8 mouse cellular contexts compared by ENCODE assay signal in genomic region chr11:69606491-69606795, GRCm38 (mm10). TPM values are rescaled to one million over a fixed set of nuclear protein-coding genes. Genes with fewer than 3 reads are reported as not detected.
DNase-seq lines count a peak whose midpoint lies in the region; ATAC-seq and TF ChIP-seq lines count a peak whose summit lies in the region.

No protein-coding gene starts in this region.

- H3K4me3 ChIP-seq in heart, embryonic 10.5 days = peak overlapping the region; percentile 79
- H3K4me3 ChIP-seq in E14TG2a.4 (replicated peaks; ENCODE audit: low read length) = peak overlapping the region; percentile 52
- peak overlapping the region; percentile 80 for H3K4me3 ChIP-seq in forebrain, embryonic 16.5 days (replicated peaks; ENCODE audit: low read length)
- H3K4me3 ChIP-seq in liver, embryonic 16.5 days (ENCODE audit: low read depth, low read length) = peak overlapping the region; percentile 76

- TF ChIP-seq CTCF in E14TG2a.4 (conservative IDR thresholded peaks at IDR 0.05; ENCODE audit: low read length) = no peak

- peak overlapping the region; percentile 80 for H3K27ac ChIP-seq in heart, embryonic 10.5 days
- peak overlapping the region; percentile 28; the same call in 1 of the 2 replicates for H3K27ac ChIP-seq in forebrain, embryonic 16.5 days (ENCODE audit: low read length)
- H3K27ac ChIP-seq in liver, embryonic 16.5 days (ENCODE audit: low read length) = peak overlapping the region; percentile 80

- H3K27me3 ChIP-seq in heart, embryonic 10.5 days (ENCODE audit: insufficient read depth, poor library complexity, severe bottlenecking) = 0 out of 2 replicates have a peak, but pooled peaks cover 4% of the 10 kb centered on the region
- peaks cover 41% of the 10 kb centered on the region for H3K27me3 ChIP-seq in E14TG2a.4 (ENCODE audit: insufficient read depth, low read length)
- no peaks in the 10 kb centered on the region for H3K27me3 ChIP-seq in forebrain, embryonic 16.5 days (replicated peaks; ENCODE audit: control insufficient read depth, insufficient read depth, low read length)
- peaks cover 2% of the 10 kb centered on the region; the same call in 1 of the 2 replicates for H3K27me3 ChIP-seq in liver, embryonic 16.5 days (ENCODE audit: control insufficient read depth, insufficient read depth, low read depth, low read length)

- DNase-seq in heart, embryonic 10.5 days (ENCODE audit: low spot score) = no peak
- no peak for DNase-seq in heart, adult 8-10 months (ENCODE audit: low spot score)
- DNase-seq in yolk sac, embryonic 10.5 days (ENCODE audit: low spot score) = no peak
- DNase-seq in ovary, postnatal 36 days (ENCODE audit: low spot score) = no peak
- DNase-seq in left cerebral cortex, adult 8-10 months (ENCODE audit: low spot score in 2 of 2) = no peak

- H3K4me2 ChIP-seq in forebrain, embryonic 16.5 days (ENCODE audit: low read length) = peak overlapping the region; percentile 99
- H3K4me2 ChIP-seq in liver, embryonic 16.5 days (ENCODE audit: low read depth, low read length) = peak overlapping the region; percentile 100

- 0 out of 2 replicates have a peak overlapping the region, but pooled peaks have one; percentile 22 for H3K9ac ChIP-seq in forebrain, embryonic 16.5 days (replicated peaks; ENCODE audit: low read depth, low read length)
- peak overlapping the region; percentile 85 for H3K9ac ChIP-seq in liver, embryonic 16.5 days (ENCODE audit: low read depth, low read length)

- no peaks in the 10 kb centered on the region for H3K9me3 ChIP-seq in heart, embryonic 10.5 days
- H3K9me3 ChIP-seq in E14TG2a.4 (ENCODE audit: low read length) = no peaks in the 10 kb centered on the region
- no peaks in the 10 kb centered on the region for H3K9me3 ChIP-seq in forebrain, embryonic 16.5 days (ENCODE audit: control insufficient read depth, low read length)
- no peaks in the 10 kb centered on the region for H3K9me3 ChIP-seq in liver, embryonic 16.5 days (replicated peaks; ENCODE audit: control insufficient read depth, low read length)

- H3K4me1 ChIP-seq in heart, embryonic 10.5 days = peaks cover 53% of the 10 kb centered on the region
- peaks cover 63% of the 10 kb centered on the region for H3K4me1 ChIP-seq in E14TG2a.4 (replicated peaks; ENCODE audit: low read depth, low read length)
- peaks cover 17% of the 10 kb centered on the region for H3K4me1 ChIP-seq in forebrain, embryonic 16.5 days (replicated peaks; ENCODE audit: control insufficient read depth, insufficient read depth, low read length)
- H3K4me1 ChIP-seq in liver, embryonic 16.5 days (ENCODE audit: control insufficient read depth, low read depth, low read length) = peaks cover 60% of the 10 kb centered on the region

- H3K36me3 ChIP-seq in heart, embryonic 10.5 days = 0 out of 2 replicates have a peak, but pooled peaks cover 3% of the 10 kb centered on the region
- 0 out of 2 replicates have a peak, but pooled peaks cover 4% of the 10 kb centered on the region for H3K36me3 ChIP-seq in E14TG2a.4 (ENCODE audit: insufficient read depth, low read length)
- H3K36me3 ChIP-seq in forebrain, embryonic 16.5 days (ENCODE audit: control insufficient read depth, insufficient read depth) = peaks cover 3% of the 10 kb centered on the region; the same call in 1 of the 2 replicates
- no peaks in the 10 kb centered on the region for H3K36me3 ChIP-seq in liver, embryonic 16.5 days (ENCODE audit: control insufficient read depth, insufficient read depth)

- 62% methylated on average over 2 of the region's 2 CpGs for WGBS in heart, embryonic 10.5 days
- 59% methylated on average over 2 of the region's 2 CpGs for WGBS in forebrain, embryonic 16.5 days
- WGBS in liver, embryonic 16.5 days (ENCODE audit: insufficient replicate concordance) = 50% methylated on average over 2 of the region's 2 CpGs

- ATAC-seq in forebrain, embryonic 16.5 days = no peak
- ATAC-seq in liver, embryonic 16.5 days (ENCODE audit: low read depth) = no peak

RNA-seq across cellular contexts. Expression of gene Atp1b2, which starts 0.7 kb away (rescaled TPM):
- 15.6 and 24.1 TPM in 2 replicates for polyA plus RNA-seq in heart, embryonic 10.5 days (2016; fragmentation: Nextera tagmentation; extraction: Ambion mirVana)
- 10 to 100 TPM; 12.4 to 16.3 (median 13.1) TPM for total RNA-seq in heart, adult 8-10 months (2022)
- 30.2 and 33.8 TPM in 2 replicates for polyA plus RNA-seq in forebrain, embryonic 16.5 days (2015; fragmentation: Nextera tagmentation; extraction: Ambion mirVana)
- 11.2 and 12.6 TPM in 2 replicates for polyA plus RNA-seq in liver, embryonic 16.5 days (2015; fragmentation: Nextera tagmentation; extraction: Ambion mirVana)
- total RNA-seq in left cerebral cortex, adult 8-10 months (2022) = 100 to 1,000 TPM; 400 to 455 (median 419) TPM

RNA-seq across cellular contexts. Expression of gene Shbg, which starts 11.3 kb away (rescaled TPM):
- 0.25 and 7.5 TPM in 2 replicates for polyA plus RNA-seq in heart, embryonic 10.5 days (2016; fragmentation: Nextera tagmentation; extraction: Ambion mirVana)
- total RNA-seq in heart, adult 8-10 months (2022) = not detected
- polyA plus RNA-seq in forebrain, embryonic 16.5 days (2015; fragmentation: Nextera tagmentation; extraction: Ambion mirVana) = not detected in 2 replicates
- polyA plus RNA-seq in liver, embryonic 16.5 days (2015; fragmentation: Nextera tagmentation; extraction: Ambion mirVana) = 26.2 and 27.9 TPM in 2 replicates
- 1 to 10 TPM in 1 of 4 experiments, not detected in 3; 1.0 TPM for total RNA-seq in left cerebral cortex, adult 8-10 months (2022)

RNA-seq across cellular contexts. Expression of gene Sat2, which starts 15.4 kb away (rescaled TPM):
- 18.8 and 21.8 TPM in 2 replicates for polyA plus RNA-seq in heart, embryonic 10.5 days (2016; fragmentation: Nextera tagmentation; extraction: Ambion mirVana)
- total RNA-seq in heart, adult 8-10 months (2022) = 1 to 10 TPM; 2.6 to 5.3 (median 3.3) TPM
- 17.3 and 23.8 TPM in 2 replicates for polyA plus RNA-seq in forebrain, embryonic 16.5 days (2015; fragmentation: Nextera tagmentation; extraction: Ambion mirVana)
- 10.4 and 11.5 TPM in 2 replicates for polyA plus RNA-seq in liver, embryonic 16.5 days (2015; fragmentation: Nextera tagmentation; extraction: Ambion mirVana)
- total RNA-seq in left cerebral cortex, adult 8-10 months (2022) = 10 to 100 TPM in 3 of 4 experiments, 1 to 10 TPM in 1; 7.9 to 11.6 (median 10.5) TPM

RNA-seq across cellular contexts. Expression of gene Trp53, which starts 26.3 kb away (rescaled TPM):
- 104 and 161 TPM in 2 replicates for polyA plus RNA-seq in heart, embryonic 10.5 days (2016; fragmentation: Nextera tagmentation; extraction: Ambion mirVana)
- 10 to 100 TPM; 12.8 to 16.3 (median 14.1) TPM for total RNA-seq in heart, adult 8-10 months (2022)
- polyA plus RNA-seq in forebrain, embryonic 16.5 days (2015; fragmentation: Nextera tagmentation; extraction: Ambion mirVana) = 103 and 109 TPM in 2 replicates
- 55.5 and 55.8 TPM in 2 replicates for polyA plus RNA-seq in liver, embryonic 16.5 days (2015; fragmentation: Nextera tagmentation; extraction: Ambion mirVana)
- 10 to 100 TPM; 26.6 to 32.6 (median 28.2) TPM for total RNA-seq in left cerebral cortex, adult 8-10 months (2022)

RNA-seq across cellular contexts. Expression of gene Fxr2, which starts 26.3 kb away (rescaled TPM):
- polyA plus RNA-seq in heart, embryonic 10.5 days (2016; fragmentation: Nextera tagmentation; extraction: Ambion mirVana) = 31.5 and 44.7 TPM in 2 replicates
- 100 to 1,000 TPM in 1 of 4 experiments, 10 to 100 TPM in 3; 92.4 to 109 (median 94.5) TPM for total RNA-seq in heart, adult 8-10 months (2022)
- polyA plus RNA-seq in forebrain, embryonic 16.5 days (2015; fragmentation: Nextera tagmentation; extraction: Ambion mirVana) = 37.1 and 47.7 TPM in 2 replicates
- polyA plus RNA-seq in liver, embryonic 16.5 days (2015; fragmentation: Nextera tagmentation; extraction: Ambion mirVana) = 7.0 and 8.1 TPM in 2 replicates
- 100 to 1,000 TPM; 132 to 147 (median 140) TPM for total RNA-seq in left cerebral cortex, adult 8-10 months (2022)

Comparison
In these comparisons a context has a peak if more than half of its experiments do, and no peak if none do; other contexts are left out.
1. H3K27ac ChIP-seq: peak in every context shown above with its lines; median percentile 80 in heart, embryonic 10.5 days; 80 in liver, embryonic 16.5 days; 28 in forebrain, embryonic 16.5 days.